Mouse (Mus musculus) brain, embryonic 14.5 days (tissue): ENCODE results near the gene Elovl7. TPM values are rescaled to one million over a fixed set of nuclear protein-coding genes. Genes with fewer than 3 reads are reported as not detected.
A peak's percentile ranks its signal among the peaks of the same experiment; 100 is the strongest.

ENCODE experiments used
- DNase-seq: peaks from one replicate; pipeline ENCODE4 v3.0.0-alpha.2; 2011; ENCODE audit warnings: low read depth
- CTCF ChIP-seq: fragments of 200-500 bp; IDR thresholded peaks from 2 replicates; pipeline ENCODE4 v1.5.1; 2012; ENCODE audit warnings: inconsistent platforms, mild to moderate bottlenecking, moderate library complexity, borderline replicate concordance; ENCODE audit not compliant: insufficient read depth, insufficient read length; ENCODE audit errors: extremely low read depth
- POLR2A ChIP-seq: fragments of 200-500 bp; IDR thresholded peaks from 2 replicates; pipeline ENCODE4 v1.6.1; 2012; ENCODE audit warnings: mild to moderate bottlenecking, inconsistent platforms, borderline replicate concordance; ENCODE audit not compliant: poor library complexity, insufficient read depth, insufficient read length, severe bottlenecking; ENCODE audit errors: extremely low read depth
- polyA plus RNA-seq: library from polyadenylated mRNA; depleted of rRNA; stranded (reverse); fragments of >200 nt; gene quantifications from 2 replicates; pipeline ENCODE4 v1.2.3, GENCODE M21; 2012; rRNA removed

The Elovl7 gene
- polyA plus RNA-seq, 1 experiment = 1.1 TPM

GRCm38 (mm10) chr13:108320216-108320615 lies 106.0 kb downstream of the Elovl7 start:
- DNase-seq = no peak
- TF ChIP-seq POLR2A (no peak), CTCF (no peak)

GRCm38 (mm10) chr13:108322466-108322865 lies 108.3 kb downstream of the Elovl7 start:
- TF ChIP-seq POLR2A = no peak
- no peak for TF ChIP-seq CTCF

GRCm38 (mm10) chr13:108323317-108323716 lies 109.1 kb downstream of the Elovl7 start:
- TF ChIP-seq CTCF (no peak), POLR2A (no peak)
- no peak for DNase-seq

More at GRCm38 (mm10) chr13:108322466-108322865, 108.3 kb downstream of the Elovl7 start:
- no peak for DNase-seq

GRCm38 (mm10) chr13:108323866-108324829 lies 109.9 kb downstream of the Elovl7 start:
- DNase-seq = no peak
- TF ChIP-seq CTCF = no peak
- TF ChIP-seq POLR2A = no peak

GRCm38 (mm10) chr13:108325871-108326270 lies 111.7 kb downstream of the Elovl7 start:
- DNase-seq = no peak
- TF ChIP-seq POLR2A (no peak), CTCF (no peak)

- TF ChIP-seq CTCF = no peak
- no peak for TF ChIP-seq POLR2A
- no peak for DNase-seq
These were observed 112.1 kb downstream of the Elovl7 start for GRCm38 (mm10) chr13:108326351-108326750.

GRCm38 (mm10) chr13:108327047-108327446 lies 112.8 kb downstream of the Elovl7 start:
- no peak for DNase-seq
- TF ChIP-seq POLR2A = no peak
- TF ChIP-seq CTCF = no peak

- no peak for DNase-seq
- TF ChIP-seq POLR2A (no peak), CTCF (no peak)
These were observed 114.4 kb downstream of the Elovl7 start for GRCm38 (mm10) chr13:108328406-108329180.

GRCm38 (mm10) chr13:108329693-108330092 lies 115.5 kb downstream of the Elovl7 start:
- peak; percentile 63 for DNase-seq
- TF ChIP-seq CTCF (no peak), POLR2A (no peak)

Other genes starting within 250 kb of the Elovl7 start
- 30.3 and 33.9 TPM in 2 replicates for gene Smim15, start 170.0 kb upstream of the Elovl7 start, polyA plus RNA-seq
- gene Ndufaf2, start 55.8 kb upstream of the Elovl7 start, polyA plus RNA-seq = 32.4 and 36.5 TPM in 2 replicates
- gene Ercc8, start 55.7 kb upstream of the Elovl7 start, polyA plus RNA-seq = 24.3 and 26.5 TPM in 2 replicates
- 4.3 and 7.1 TPM in 2 replicates for gene Depdc1b, start 101.9 kb downstream of the Elovl7 start, polyA plus RNA-seq
- gene Pde4d, start 235.5 kb downstream of the Elovl7 start, polyA plus RNA-seq = 21.2 and 34.9 TPM in 2 replicates